Mouse (Mus musculus): ENCODE data around the gene Atp2b2.

GRCm38 (mm10) chr6:114074929-114075328 is 32.5 kb upstream of the Atp2b2 start:
- TF ChIP-seq CTCF (IDR thresholded peaks at IDR 0.05; ENCODE audit: borderline replicate concordance, insufficient read depth, low read length) (no peak), POLR2A (IDR thresholded peaks at IDR 0.05; ENCODE audit: low read depth, low read length) (no peak)

All from embryonic fibroblast, embryonic 13.5 days (primary cell).